Mouse (Mus musculus): ENCODE measurements around the gene Cenpp. TPM values are rescaled to one million over a fixed set of nuclear protein-coding genes. Genes with fewer than 3 reads are reported as not detected.

Cenpp gene
- 1.2 and 1.5 TPM in 2 replicates for polyA plus RNA-seq (2012; rRNA removed)

DNA sequence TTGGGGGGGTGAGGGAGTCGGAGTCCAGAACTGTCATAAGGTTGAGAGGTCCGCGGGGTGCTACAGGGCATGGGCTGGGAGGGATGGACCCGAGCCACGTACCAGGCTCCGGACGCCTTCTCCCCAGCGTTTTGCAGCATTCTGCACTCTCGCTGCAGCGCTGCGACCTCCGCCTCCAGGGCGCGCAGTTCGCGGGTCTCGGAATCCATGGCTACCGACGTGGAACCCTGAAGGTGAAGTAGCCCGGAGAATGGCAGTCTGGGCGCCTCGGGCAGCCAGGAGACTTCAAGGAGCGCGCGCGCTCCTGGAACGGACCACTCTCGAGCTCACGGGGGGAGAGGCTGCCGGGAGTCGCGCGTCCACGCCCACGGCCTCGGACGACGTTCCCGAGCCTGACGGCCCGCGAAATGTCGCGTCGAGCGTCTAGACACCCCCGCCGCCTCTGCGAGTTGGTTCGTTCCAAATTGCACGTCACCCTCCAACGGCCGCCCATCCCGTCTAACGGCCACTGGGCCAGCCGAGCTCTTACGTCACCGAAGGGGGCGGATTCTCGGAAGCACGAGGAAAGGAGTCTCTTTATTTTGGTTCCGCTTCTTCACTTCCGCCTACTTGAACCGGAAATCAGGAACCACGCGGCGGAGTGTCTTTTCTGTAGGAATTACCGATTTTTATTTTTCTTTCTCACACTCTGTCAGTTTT, at the start of gene Cenpp, which contains the start of gene Nol8:
Gene Cenpp, minus strand, starts transcription at position 305 of the 699 bp plus-strand sequence.
Gene Nol8, plus strand, starts transcription at position 598 of the 699 bp plus-strand sequence.
- DNase-seq (ENCODE audit: low read depth, low spot score): peak; percentile 96
- under 1% methylated on average over 68 of the region's 68 CpGs for WGBS

- 95% methylated on average over 5 of the region's 5 CpGs for whole genome bisulfite sequencing
These were observed 38.5 kb upstream of the Cenpp start for GRCm38 (mm10) chr13:49691056-49691455.

DNA sequence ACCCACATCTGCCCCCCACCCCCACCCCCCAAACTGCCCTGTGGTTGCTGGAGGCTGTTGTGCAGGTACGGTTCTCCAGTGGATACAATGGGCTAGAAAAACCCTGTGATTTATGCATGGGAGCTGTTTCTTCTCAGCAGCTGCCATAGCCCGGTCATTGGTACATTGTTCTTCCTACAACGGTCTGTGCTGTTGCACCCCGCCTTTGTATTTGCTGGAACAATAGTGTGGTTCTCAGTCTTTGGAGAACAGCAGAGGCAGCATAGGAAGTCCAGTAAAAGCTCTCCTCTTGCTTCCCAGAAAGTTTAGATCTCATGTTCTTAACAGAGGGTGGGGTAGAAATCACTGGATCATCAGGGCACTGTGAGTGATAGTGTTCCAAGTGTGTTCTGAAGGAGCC, 31.7 kb upstream of the Cenpp start:
- DNase-seq (ENCODE audit: low read depth, low spot score): no peak
- WGBS: 61% methylated on average over 4 of the region's 4 CpGs

More at GRCm38 (mm10) chr13:49691056-49691455, 38.5 kb upstream of the Cenpp start:
- DNase-seq (ENCODE audit: low read depth, low spot score): no peak

- peak; percentile 13 for DNase-seq (ENCODE audit: low read depth, low spot score)
- WGBS: under 1% methylated on average over 20 of the region's 20 CpGs
These were observed 29.8 kb upstream of the Cenpp start for GRCm38 (mm10) chr13:49682233-49682846.

DNA sequence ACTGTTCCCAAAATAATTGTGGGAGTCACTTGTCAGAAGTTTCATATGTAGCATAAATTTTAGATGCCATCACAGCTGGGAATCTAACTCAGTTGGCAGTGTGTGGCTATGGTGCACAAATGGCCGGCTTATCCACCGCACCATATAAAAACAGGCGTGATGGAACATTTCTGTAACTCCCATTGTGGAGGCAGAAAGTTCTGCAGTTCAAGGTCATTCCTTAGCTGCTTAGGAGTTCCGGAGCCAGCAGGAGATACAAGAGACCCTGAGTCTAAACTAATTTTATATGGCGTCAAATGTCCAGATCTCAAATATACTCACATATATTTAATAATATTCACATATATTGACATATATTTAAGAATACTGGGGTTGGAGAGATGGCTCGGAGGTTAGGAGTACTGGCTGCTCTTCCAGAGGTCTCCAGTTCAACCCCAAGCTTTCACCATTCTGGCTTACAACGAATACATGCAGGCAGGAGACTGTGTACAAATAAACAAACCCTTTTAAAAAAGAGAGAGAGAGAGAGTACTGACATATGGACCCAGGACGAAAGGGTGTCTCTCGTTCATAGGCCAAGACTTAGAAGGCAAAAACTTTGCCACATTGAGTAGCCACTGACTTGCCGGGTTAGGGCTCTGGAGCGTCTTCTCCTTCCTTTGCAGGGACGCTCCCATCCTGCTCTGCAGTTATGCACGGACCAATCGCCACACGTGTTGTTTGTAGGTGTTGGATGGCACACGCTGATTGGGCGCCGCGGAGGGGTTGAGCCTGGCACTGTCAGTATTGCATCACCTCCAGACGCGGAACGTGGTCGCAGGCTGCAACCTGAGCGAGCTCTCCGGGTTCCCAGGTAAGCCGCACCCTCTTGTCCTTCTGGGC, 29.0 kb upstream of the Cenpp start, which contains the start of gene Iars:
Gene Iars, plus strand, starts transcription at position 750 of the 882 bp plus-strand sequence.
- WGBS: 3% methylated on average over 26 of the region's 26 CpGs
- DNase-seq (ENCODE audit: low read depth, low spot score): peak; percentile 95

- WGBS: 85% methylated on average over 2 of the region's 2 CpGs
- no peak for DNase-seq (ENCODE audit: low read depth, low spot score)
These were observed 25.2 kb upstream of the Cenpp start for GRCm38 (mm10) chr13:49677793-49678192.

DNA sequence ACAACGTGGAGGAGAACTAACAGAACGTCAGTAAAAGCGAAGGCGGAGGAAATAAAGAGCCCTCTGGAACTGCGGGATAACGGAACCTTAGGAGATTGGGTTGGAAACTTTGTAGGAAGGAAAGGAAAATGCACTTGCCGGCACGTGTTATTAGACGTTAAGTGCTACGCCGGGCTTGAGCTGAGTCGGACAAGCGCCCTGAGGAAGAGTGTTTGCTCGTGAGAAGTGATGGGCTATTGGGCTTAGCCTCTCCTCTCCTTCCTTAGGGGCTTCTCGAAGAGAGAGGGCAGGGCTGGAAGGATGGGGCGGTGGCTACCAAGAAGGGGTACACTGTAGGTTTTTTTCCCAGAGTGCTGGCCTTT, 576 bp upstream of the Cenpp start:
- DNase-seq (ENCODE audit: low read depth, low spot score): no peak
- WGBS: under 1% methylated on average over 16 of the region's 16 CpGs

DNA sequence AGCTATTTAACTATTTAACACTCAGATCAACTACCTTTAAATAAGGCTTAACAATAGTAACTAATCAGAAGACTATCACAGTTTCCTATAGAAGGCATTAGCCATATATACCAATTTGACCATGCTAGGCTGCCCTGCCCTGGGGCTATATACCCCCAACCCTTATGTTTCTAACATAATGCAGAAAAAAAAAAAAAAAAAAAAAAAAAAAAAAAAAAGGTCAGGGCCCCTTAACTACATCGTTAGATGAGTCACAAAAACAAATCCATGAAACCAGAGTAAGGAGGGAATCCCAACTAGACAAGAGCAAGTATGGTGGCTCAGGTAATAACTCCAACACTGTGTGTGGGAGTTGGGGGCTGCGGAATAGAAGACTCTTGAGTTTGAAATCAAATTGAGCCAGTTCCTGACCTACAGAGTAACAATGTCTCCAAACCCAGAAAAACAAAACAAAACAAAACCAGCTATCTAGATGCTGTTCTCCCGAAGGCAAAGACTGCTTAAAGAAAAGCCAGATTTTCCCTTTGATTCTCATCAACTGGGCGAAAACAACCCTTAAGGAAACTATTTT, 719 bp downstream of the Cenpp start:
- 0% methylated on average over 4 of the region's 4 CpGs for WGBS
- DNase-seq (ENCODE audit: low read depth, low spot score): no peak

DNA sequence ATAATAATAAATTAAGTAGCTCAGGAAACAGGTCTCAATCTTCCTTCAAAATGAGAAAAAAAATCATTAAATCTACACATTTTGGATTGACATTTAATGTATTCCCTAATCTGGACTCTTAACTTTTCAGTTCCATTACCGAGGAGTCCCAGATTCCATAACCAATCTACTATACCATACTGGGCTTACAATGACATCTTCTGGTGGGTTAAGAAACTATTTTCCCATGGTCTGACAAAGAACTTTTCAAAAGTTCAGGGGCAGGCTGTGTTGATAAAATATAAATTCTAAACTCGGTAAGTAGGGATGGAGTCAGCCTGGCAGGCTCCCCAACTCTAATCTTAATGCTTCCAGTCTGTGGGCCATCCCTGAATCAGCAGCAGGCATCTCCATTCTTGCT, 1.4 kb downstream of the Cenpp start:
- 13% methylated on average over 2 of the region's 2 CpGs for WGBS

DNA sequence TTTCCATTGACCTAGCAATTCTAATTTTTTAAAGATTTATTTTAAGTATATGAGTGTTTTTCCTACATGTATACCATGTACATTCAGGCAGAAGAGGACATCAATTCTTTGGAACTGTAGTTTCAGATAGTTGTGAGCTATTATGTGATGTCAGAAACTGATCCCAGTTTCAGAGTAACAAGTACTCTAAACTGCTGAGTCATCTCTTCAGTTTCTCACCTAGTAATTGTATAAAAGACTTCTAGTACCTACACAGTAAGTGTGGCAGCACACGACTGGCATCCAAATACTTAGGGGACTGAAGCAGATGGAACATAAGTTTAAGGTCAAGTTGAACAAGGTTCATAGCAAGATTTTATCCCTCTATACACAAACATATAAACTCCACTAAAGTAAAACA, 6.6 kb downstream of the Cenpp start:
- DNase-seq (ENCODE audit: low read depth, low spot score): no peak
- 60% methylated on average over 1 of the region's 1 CpGs for WGBS

More for the DNA sequence above, 1.4 kb downstream of the Cenpp start:
- no peak for DNase-seq (ENCODE audit: low read depth, low spot score)

DNA sequence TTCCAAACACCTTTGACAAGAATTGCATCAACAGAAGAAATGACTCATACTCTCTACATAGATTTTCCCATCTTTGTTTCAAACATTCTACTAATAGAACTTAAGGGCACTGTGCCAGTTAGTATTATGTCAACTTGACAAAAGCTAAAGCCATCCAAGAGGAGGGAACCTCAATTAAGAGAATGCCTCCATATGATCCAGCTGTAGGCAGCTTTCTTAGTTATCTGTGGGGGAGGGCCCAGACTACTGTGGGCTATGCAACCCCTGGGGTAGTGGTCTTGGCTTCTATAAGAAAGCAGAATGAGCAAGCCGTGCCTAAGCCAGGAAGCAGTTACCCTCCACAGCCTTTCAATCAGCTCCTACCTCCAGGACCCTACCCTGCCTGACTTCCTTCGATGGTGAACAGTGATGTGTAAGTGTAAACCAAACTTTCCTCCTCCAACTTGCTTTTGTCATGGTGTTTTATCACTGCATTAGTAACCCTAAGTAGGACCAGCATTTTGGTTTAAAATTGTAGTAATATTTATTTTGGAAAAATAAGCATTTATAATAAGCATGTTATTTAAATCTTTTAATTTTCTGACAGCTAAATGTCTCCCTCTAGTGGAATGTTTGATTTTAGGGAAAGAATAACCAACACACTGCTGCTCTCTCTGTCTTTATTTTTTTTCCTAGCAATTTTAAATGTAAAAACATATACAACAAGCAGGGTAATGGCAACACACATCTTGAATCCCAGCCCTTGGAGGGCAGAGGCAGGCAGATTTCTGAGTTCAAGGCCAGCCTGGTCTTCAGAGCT, 7.7 kb downstream of the Cenpp start:
- 67% methylated on average over 2 of the region's 2 CpGs for WGBS
- DNase-seq (ENCODE audit: low read depth, low spot score): no peak

GRCm38 (mm10) chr13:49643669-49644362, 8.8 kb downstream of the Cenpp start:
- no peak for DNase-seq (ENCODE audit: low read depth, low spot score)

DNA sequence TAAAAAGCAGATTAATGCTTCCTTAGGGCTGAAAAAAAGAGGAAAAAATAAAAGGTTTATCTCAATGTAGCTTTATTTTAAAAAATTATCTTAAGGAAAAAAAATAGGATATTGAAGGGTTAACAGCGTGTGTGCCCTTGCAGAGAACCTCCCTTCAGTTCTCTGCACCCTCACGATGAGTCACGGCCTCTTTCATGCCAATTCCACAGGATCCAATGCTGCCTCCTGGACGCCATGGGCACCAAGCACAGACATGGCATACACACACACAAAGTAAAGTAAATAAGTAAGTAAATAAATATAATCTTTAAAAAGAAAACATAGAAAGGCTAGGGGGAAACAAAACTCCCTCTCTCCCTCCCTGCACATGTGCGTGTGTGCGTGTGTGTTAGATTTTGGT, 9.9 kb downstream of the Cenpp start:
- WGBS: 60% methylated on average over 6 of the region's 6 CpGs
- no peak for DNase-seq (ENCODE audit: low read depth, low spot score)

DNA sequence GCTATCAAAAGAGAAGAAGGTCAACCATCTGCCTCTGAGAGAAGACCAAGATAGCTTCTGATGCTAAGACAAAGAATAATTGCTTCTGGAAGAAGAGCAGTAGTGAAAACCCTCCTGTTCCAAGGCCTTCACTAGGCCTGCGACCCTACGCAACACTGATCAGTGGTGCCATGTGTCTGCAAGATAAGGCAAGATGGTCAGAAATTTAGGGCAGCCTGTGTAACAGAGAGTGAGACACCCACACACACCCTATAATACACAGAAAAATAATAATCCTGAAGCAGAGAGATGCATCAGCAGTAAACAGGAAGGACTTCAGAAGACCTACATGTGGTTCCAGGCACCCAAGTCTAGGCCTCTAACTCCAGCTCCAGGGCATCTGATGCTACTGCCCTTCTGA, 12.6 kb downstream of the Cenpp start:
- no peak for DNase-seq (ENCODE audit: low read depth, low spot score)
- 97% methylated on average over 2 of the region's 2 CpGs for WGBS

- WGBS: 86% methylated on average over 2 of the region's 2 CpGs
- no peak for DNase-seq (ENCODE audit: low read depth, low spot score)
These were observed 23.5 kb downstream of the Cenpp start for GRCm38 (mm10) chr13:49629076-49629475.

- DNase-seq (ENCODE audit: low read depth, low spot score): no peak
These were observed 24.4 kb downstream of the Cenpp start for GRCm38 (mm10) chr13:49628167-49628566.

DNA sequence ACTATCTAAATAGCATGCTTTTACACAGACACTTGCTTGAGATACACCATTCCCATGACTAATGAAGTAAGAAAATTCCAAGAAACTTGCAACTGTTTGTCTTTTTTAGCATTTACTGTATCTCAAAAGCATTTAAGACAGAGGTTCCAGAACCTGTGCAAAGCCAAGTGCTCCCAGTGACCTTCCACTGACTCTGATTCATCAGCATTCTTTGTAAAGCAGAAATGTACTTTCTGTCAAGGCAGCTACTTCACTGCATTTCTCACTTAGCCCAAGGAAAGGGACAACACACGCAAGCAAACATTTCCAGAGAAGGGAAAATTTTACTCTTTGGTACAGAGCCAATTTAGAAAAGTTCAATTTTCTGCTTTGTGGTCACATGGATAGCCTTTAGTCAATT, 29.4 kb downstream of the Cenpp start:
- WGBS: 71% methylated on average over 1 of the region's 1 CpGs

DNA sequence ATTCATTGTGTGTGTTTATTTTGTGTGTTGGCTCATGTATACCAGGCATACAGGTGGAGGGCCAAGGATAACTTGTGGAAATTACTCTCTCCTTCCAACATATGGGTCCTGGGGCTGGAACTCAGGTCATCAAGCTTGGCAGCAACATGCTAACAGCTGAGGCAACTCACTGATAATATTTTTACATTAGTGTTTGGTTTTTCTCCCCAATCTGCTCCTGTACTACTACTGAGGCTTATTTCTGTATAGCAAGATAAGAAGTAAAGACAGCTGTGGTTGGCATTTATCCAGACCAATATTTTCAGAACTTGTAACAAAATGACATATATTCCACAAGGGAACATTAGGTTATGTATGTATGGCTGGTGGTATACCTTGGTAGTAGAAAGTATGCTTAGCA, 34.2 kb downstream of the Cenpp start:
- no peak for DNase-seq (ENCODE audit: low read depth, low spot score)

More for the DNA sequence above, 29.4 kb downstream of the Cenpp start:
- DNase-seq (ENCODE audit: low read depth, low spot score): no peak

DNA sequence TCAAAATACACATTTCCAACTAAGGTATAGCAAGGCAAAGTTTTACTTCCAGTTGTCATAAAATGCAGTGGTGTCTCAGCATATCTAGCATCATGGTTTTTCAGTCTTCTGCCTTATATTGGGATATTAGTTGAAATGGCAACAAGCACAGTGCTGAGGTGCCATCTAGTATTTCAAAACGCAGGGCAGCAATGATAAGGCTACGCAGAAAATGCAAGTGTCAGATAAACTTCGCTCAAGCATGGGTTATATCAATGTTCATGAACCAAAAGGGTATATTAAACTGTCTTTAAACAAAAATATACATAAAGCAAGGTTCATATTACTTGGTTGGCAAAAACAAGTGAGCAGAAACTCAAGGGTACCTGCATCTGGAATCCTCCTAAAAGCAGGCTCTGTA, 35.6 kb downstream of the Cenpp start:
- no peak for DNase-seq (ENCODE audit: low read depth, low spot score)
- 90% methylated on average over 3 of the region's 3 CpGs for WGBS

Data from large intestine, adult 2 months (tissue).